Mouse (Mus musculus): Measurements from ENCODE around the gene Eif5a. TPM values are rescaled to one million over a fixed set of nuclear protein-coding genes. Genes with fewer than 3 reads are reported as not detected.

The Eif5a gene
- polyA plus RNA-seq (2015; fragmentation: Nextera tagmentation; extraction: Ambion mirVana) = 1,371 and 1,476 TPM in 2 replicates

GRCm38 (mm10) chr11:69921114-69922011 lies at the start of gene Eif5a:
Gene Eif5a (minus strand): TSS chr11:69921958.
- H3K4me2 ChIP-seq (ENCODE audit: low read length) = peak within 1 kb of the TSS; percentile 71
- ATAC-seq (replicated peaks; ENCODE audit: low FRiP score, low read depth) (peak; percentile 93), DNase-seq (ENCODE audit: low spot score) (peak; percentile 100)
- peaks cover 11% of the 10 kb centered on the region for H3K4me1 ChIP-seq (replicated peaks; ENCODE audit: insufficient read depth, low read length)
- H3K4me3 ChIP-seq (replicated peaks; ENCODE audit: low read depth, low read length) = peak within 1 kb of the TSS; percentile 92
- no peaks in the 10 kb centered on the region for H3K27me3 ChIP-seq (ENCODE audit: insufficient read depth, low read length)
- under 1% methylated on average over 75 of the region's 78 CpGs for WGBS
- TF ChIP-seq CTCF (IDR thresholded peaks at IDR 0.05; ENCODE audit: low read depth) = peak; percentile 71
- H3K9me3 ChIP-seq (replicated peaks; ENCODE audit: low read length) = no peaks in the 10 kb centered on the region
- H3K27ac ChIP-seq = peak within 1 kb of the TSS; percentile 96
- H3K36me3 ChIP-seq (ENCODE audit: insufficient read depth, low read length) = peaks cover 22% of the 10 kb centered on the region
- peak within 1 kb of the TSS; percentile 98 for H3K9ac ChIP-seq (ENCODE audit: low read depth, low read length)

GRCm38 (mm10) chr11:69970775-69971174 lies 49.0 kb upstream of the Eif5a start:
- H3K9ac ChIP-seq (ENCODE audit: low read depth, low read length) = no peak overlapping the region
- TF ChIP-seq CTCF (IDR thresholded peaks at IDR 0.05; ENCODE audit: low read depth) = no peak
- WGBS = 62% methylated on average over 3 of the region's 3 CpGs
- no peaks in the 10 kb centered on the region for H3K9me3 ChIP-seq (replicated peaks; ENCODE audit: low read length)
- no peaks in the 10 kb centered on the region for H3K4me1 ChIP-seq (replicated peaks; ENCODE audit: insufficient read depth, low read length)
- H3K27ac ChIP-seq = no peak overlapping the region
- no peak overlapping the region for H3K4me3 ChIP-seq (replicated peaks; ENCODE audit: low read depth, low read length)
- no peak overlapping the region for H3K4me2 ChIP-seq (ENCODE audit: low read length)
- peaks cover 5% of the 10 kb centered on the region; the same call in 1 of the 2 replicates for H3K27me3 ChIP-seq (ENCODE audit: insufficient read depth, low read length)
- peaks cover 20% of the 10 kb centered on the region for H3K36me3 ChIP-seq (ENCODE audit: insufficient read depth, low read length)
- no peak for DNase-seq (ENCODE audit: low spot score)
- ATAC-seq (replicated peaks; ENCODE audit: low FRiP score, low read depth) = no peak

- ATAC-seq (replicated peaks; ENCODE audit: low FRiP score, low read depth) (no peak), DNase-seq (ENCODE audit: low spot score) (no peak)
- Histone ChIP-seq H3K27me3 (ENCODE audit: insufficient read depth, low read length) (peaks cover 7% of the 10 kb centered on the region), H3K9ac (ENCODE audit: low read depth, low read length) (no peak overlapping the region), H3K4me1 (replicated peaks; ENCODE audit: insufficient read depth, low read length) (no peaks in the 10 kb centered on the region), H3K4me2 (ENCODE audit: low read length) (no peak overlapping the region), H3K27ac (no peak overlapping the region), H3K36me3 (ENCODE audit: insufficient read depth, low read length) (peaks cover 19% of the 10 kb centered on the region), H3K4me3 (replicated peaks; ENCODE audit: low read depth, low read length) (no peak overlapping the region), H3K9me3 (replicated peaks; ENCODE audit: low read length) (no peaks in the 10 kb centered on the region)
- no peak for TF ChIP-seq CTCF (IDR thresholded peaks at IDR 0.05; ENCODE audit: low read depth)
- 54% methylated on average over 6 of the region's 6 CpGs for WGBS
Measured at GRCm38 (mm10) chr11:69970222-69970621, 48.5 kb upstream of the Eif5a start.

- DNase-seq (ENCODE audit: low spot score) (no peak), ATAC-seq (replicated peaks; ENCODE audit: low FRiP score, low read depth) (0 out of 2 replicates have a peak, but pooled peaks have one; percentile 14)
- no peak overlapping the region for H3K4me3 ChIP-seq (replicated peaks; ENCODE audit: low read depth, low read length)
- H3K4me2 ChIP-seq (ENCODE audit: low read length) = no peak overlapping the region
- H3K9ac ChIP-seq (ENCODE audit: low read depth, low read length) = no peak overlapping the region
- H3K27me3 ChIP-seq (ENCODE audit: insufficient read depth, low read length) = peaks cover 12% of the 10 kb centered on the region
- H3K27ac ChIP-seq = no peak overlapping the region
- 74% methylated on average over 4 of the region's 4 CpGs for WGBS
- no peaks in the 10 kb centered on the region for H3K4me1 ChIP-seq (replicated peaks; ENCODE audit: insufficient read depth, low read length)
- peaks cover 8% of the 10 kb centered on the region for H3K36me3 ChIP-seq (ENCODE audit: insufficient read depth, low read length)
- no peaks in the 10 kb centered on the region for H3K9me3 ChIP-seq (replicated peaks; ENCODE audit: low read length)
- TF ChIP-seq CTCF (IDR thresholded peaks at IDR 0.05; ENCODE audit: low read depth) = no peak
Measured at GRCm38 (mm10) chr11:69968793-69969192, 47.0 kb upstream of the Eif5a start.

- WGBS = 36% methylated on average over 17 of the region's 17 CpGs
- Histone ChIP-seq H3K27ac (peak overlapping the region; percentile 83; the same call in 1 of the 2 replicates), H3K9ac (ENCODE audit: low read depth, low read length) (peak overlapping the region; percentile 63; the same call in 1 of the 2 replicates), H3K27me3 (ENCODE audit: insufficient read depth, low read length) (peaks cover 12% of the 10 kb centered on the region), H3K36me3 (ENCODE audit: insufficient read depth, low read length) (no peaks in the 10 kb centered on the region; the same call in 1 of the 2 replicates), H3K4me3 (replicated peaks; ENCODE audit: low read depth, low read length) (peak overlapping the region; percentile 49), H3K9me3 (replicated peaks; ENCODE audit: low read length) (no peaks in the 10 kb centered on the region), H3K4me2 (ENCODE audit: low read length) (peak overlapping the region; percentile 49), H3K4me1 (replicated peaks; ENCODE audit: insufficient read depth, low read length) (no peaks in the 10 kb centered on the region)
- TF ChIP-seq CTCF (IDR thresholded peaks at IDR 0.05; ENCODE audit: low read depth) = no peak
- no peak for DNase-seq (ENCODE audit: low spot score)
- ATAC-seq (replicated peaks; ENCODE audit: low FRiP score, low read depth) = no peak
Measured at GRCm38 (mm10) chr11:69966860-69967517, 45.2 kb upstream of the Eif5a start.
